Mouse (Mus musculus): ENCODE measurements around the gene Mag.

- TF ChIP-seq FLI1 (IDR thresholded peaks at IDR 0.05; ENCODE audit: low read length), result no peak
- TF ChIP-seq GATA1 (IDR thresholded peaks at IDR 0.05; ENCODE audit: borderline replicate concordance, low read length), result no peak
These were observed 45.2 kb upstream of the Mag start for GRCm38 (mm10) chr7:30959786-30960349.

Data from megakaryocyte, embryonic 14.5 days (primary cell).